In genomic region chr15:20040041-20040440, GRCm38 (mm10) we compare ENCODE assay signal across 35 mouse cellular contexts.
"Had no signal": no experiment of that assay in that cellular context is flagged by ENCODE, and none has a peak within 500 bp of the region (broad histone marks: within the 10 kb centered on the region; RNA-seq: fewer than 3 reads in every experiment).

No protein-coding gene starts in this region.

- H3K27me3 ChIP-seq: heart, embryonic 12.5 days; heart, embryonic 13.5 days; heart, embryonic 15.5 days; hindbrain, embryonic 12.5 days; hindbrain, embryonic 13.5 days; hindbrain, embryonic 15.5 days; intestine, embryonic 15.5 days; kidney, embryonic 15.5 days had no signal

- H3K9me3 ChIP-seq: heart, embryonic 10.5 days; heart, embryonic 12.5 days; heart, embryonic 13.5 days; heart, embryonic 15.5 days; hindbrain, embryonic 10.5 days; hindbrain, embryonic 12.5 days; hindbrain, embryonic 13.5 days; hindbrain, embryonic 15.5 days; intestine, embryonic 15.5 days; kidney, embryonic 15.5 days had no signal

- H3K4me2 ChIP-seq: heart, embryonic 11.5 days; heart, embryonic 12.5 days; heart, embryonic 13.5 days; heart, embryonic 15.5 days; hindbrain, embryonic 12.5 days; hindbrain, embryonic 13.5 days; hindbrain, embryonic 14.5 days; hindbrain, embryonic 15.5 days; intestine, embryonic 15.5 days; kidney, embryonic 15.5 days had no signal

- H3K27ac ChIP-seq: heart, embryonic 10.5 days; heart, embryonic 13.5 days; heart, embryonic 15.5 days; hindbrain, embryonic 10.5 days; hindbrain, embryonic 12.5 days; hindbrain, embryonic 13.5 days; hindbrain, embryonic 14.5 days; hindbrain, embryonic 15.5 days; hindbrain, postnatal 0 days; intestine, embryonic 15.5 days; kidney, embryonic 15.5 days; kidney, postnatal 0 days; layer of hippocampus, adult 2 months had no signal

- ATAC-seq: hindbrain, embryonic 16.5 days; hindbrain, postnatal 0 days; inflammation-experienced regulatory T-cells, adult 6 months; intestine, embryonic 15.5 days; intestine, embryonic 16.5 days; intestine, postnatal 0 days had no signal

- H3K9ac ChIP-seq: heart, embryonic 12.5 days; heart, embryonic 13.5 days; heart, embryonic 15.5 days; hindbrain, embryonic 12.5 days; hindbrain, embryonic 13.5 days; hindbrain, embryonic 14.5 days; hindbrain, embryonic 15.5 days; intestine, embryonic 15.5 days; kidney, embryonic 15.5 days had no signal

- DNase-seq: heart, postnatal 10 days; heart, postnatal 14 days; heart, postnatal 36 days; heart, postnatal 4 days; kidney, adult 11 months; kidney, adult 18-20 months; kidney, adult 2 months; kidney, adult 8-10 months; kidney, adult 9 months; kidney, postnatal 10 days; kidney, postnatal 14 days; kidney, postnatal 25 days; kidney, postnatal 36 days; kidney, postnatal 4 days; layer of hippocampus, adult 9-11 months; layer of hippocampus, postnatal 36 days had no signal

- H3K36me3 ChIP-seq: heart, embryonic 10.5 days; heart, embryonic 12.5 days; heart, embryonic 13.5 days; heart, embryonic 15.5 days; hindbrain, embryonic 10.5 days; hindbrain, embryonic 12.5 days; hindbrain, embryonic 13.5 days; hindbrain, embryonic 15.5 days; intestine, embryonic 15.5 days; kidney, embryonic 15.5 days had no signal

- H3K4me1 ChIP-seq: heart, embryonic 10.5 days; heart, embryonic 12.5 days; heart, embryonic 13.5 days; heart, embryonic 15.5 days; hindbrain, embryonic 10.5 days; hindbrain, embryonic 12.5 days; hindbrain, embryonic 13.5 days; hindbrain, embryonic 15.5 days; intestine, embryonic 15.5 days; kidney, embryonic 15.5 days had no signal

- H3K4me3 ChIP-seq: heart, embryonic 10.5 days; heart, embryonic 12.5 days; heart, embryonic 13.5 days; heart, embryonic 15.5 days; hindbrain, embryonic 10.5 days; hindbrain, embryonic 12.5 days; hindbrain, embryonic 13.5 days; hindbrain, embryonic 15.5 days; intestine, embryonic 15.5 days; kidney, embryonic 15.5 days; layer of hippocampus, adult 2 months had no signal
